Mouse (Mus musculus) olfactory bulb, adult 2 months (tissue): ENCODE data around the gene Scp2.

Experiments
- CTCF ChIP-seq: fragments of 200-500 bp; IDR thresholded peaks from 2 replicates; pipeline ENCODE4 v1.5.1; 2012; ENCODE audit warnings: low read depth, mild to moderate bottlenecking, low read length, moderate library complexity; ENCODE audit not compliant: insufficient read depth
- POLR2A ChIP-seq: fragments of 200-500 bp; IDR thresholded peaks from 2 replicates; pipeline ENCODE4 v1.6.1; 2012; ENCODE audit warnings: mild to moderate bottlenecking, low read depth, low read length, moderate library complexity; ENCODE audit not compliant: insufficient read depth

DNA sequence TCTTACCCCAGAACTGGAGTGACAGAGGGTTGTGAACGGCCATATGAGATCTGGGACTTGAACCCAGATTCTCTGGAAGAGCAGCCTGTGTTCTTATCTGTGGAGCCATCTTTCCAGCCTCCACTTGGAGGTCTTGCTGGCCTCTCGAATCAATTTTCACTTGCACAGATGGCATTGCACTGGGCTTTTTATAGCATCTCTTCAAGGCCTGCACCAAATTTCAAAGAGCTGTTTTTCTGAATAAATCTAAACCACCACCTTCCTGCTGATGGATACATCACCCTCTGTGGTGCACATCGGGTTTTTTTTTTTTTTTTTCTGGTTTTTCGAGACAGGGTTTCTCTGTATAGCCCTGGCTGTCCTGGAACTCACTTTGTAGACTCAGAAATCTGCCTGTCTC is 22.1 kb upstream of the Scp2 start:
- no peak for TF ChIP-seq CTCF
- TF ChIP-seq POLR2A: no peak
